Mouse (Mus musculus): ENCODE measurements around the gene N4bp2l2. TPM values are rescaled to one million over a fixed set of nuclear protein-coding genes. Genes with fewer than 3 reads are reported as not detected.
A peak's percentile ranks its signal among the peaks of the same experiment; 100 is the strongest.
"Not testable (repeated sequence)": the region's sequence is repeated elsewhere in the genome, so short reads cannot be mapped to it uniquely, and the experiment has no call there.

Gene N4bp2l2
- 43.0 and 46.0 TPM in 2 replicates for polyA plus RNA-seq (2015; fragmentation: Nextera tagmentation; extraction: Ambion mirVana)

DNA sequence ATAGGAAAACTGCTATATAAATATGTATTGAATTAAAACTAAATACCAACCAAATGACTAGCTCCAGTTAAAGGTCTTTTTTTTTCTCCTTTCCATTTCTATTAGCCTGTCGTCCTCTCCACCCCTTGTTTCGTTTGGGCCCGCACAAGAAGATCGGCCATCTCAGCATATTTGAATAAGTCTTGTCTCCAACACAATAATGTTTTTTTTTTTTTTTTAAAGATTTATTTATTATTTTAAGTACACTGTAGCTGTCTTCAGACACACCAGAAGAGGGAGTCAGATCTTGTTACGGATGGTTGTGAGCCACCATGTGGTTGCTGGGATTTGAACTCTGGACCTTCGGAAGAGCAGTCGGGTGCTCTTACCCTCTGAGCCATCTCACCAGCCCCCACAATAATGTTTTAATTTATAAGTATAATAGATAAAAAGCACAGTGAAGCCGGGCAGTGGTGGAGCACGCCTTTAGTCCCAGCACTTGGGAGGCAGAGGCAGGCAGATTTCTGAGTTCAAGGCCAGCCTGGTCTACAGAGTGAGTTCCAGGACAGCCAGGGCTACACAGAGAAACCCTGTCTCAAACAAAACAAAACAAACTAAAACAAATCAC lies at the start of gene N4bp2l2:
Gene N4bp2l2, minus strand, starts transcription at position 51 of the 607 bp plus-strand sequence.
- peaks cover 13% of the 10 kb centered on the region for H3K4me1 ChIP-seq
- H3K9me3 ChIP-seq; ATAC-seq (ENCODE audit: insufficient number of reproducible peaks, insufficient read depth, low FRiP score, low TSS enrichment, low read depth); H3K27me3 ChIP-seq: not testable (repeated sequence)
- H3K9ac ChIP-seq: peak within 1 kb of the TSS; percentile 97
- peak within 1 kb of the TSS; percentile 90 for H3K4me3 ChIP-seq
- WGBS: 78% methylated on average over 9 of the region's 9 CpGs
- H3K36me3 ChIP-seq: peaks cover 16% of the 10 kb centered on the region
- peak within 1 kb of the TSS; percentile 99 for H3K27ac ChIP-seq
- peak within 1 kb of the TSS; percentile 76 for H3K4me2 ChIP-seq

DNA sequence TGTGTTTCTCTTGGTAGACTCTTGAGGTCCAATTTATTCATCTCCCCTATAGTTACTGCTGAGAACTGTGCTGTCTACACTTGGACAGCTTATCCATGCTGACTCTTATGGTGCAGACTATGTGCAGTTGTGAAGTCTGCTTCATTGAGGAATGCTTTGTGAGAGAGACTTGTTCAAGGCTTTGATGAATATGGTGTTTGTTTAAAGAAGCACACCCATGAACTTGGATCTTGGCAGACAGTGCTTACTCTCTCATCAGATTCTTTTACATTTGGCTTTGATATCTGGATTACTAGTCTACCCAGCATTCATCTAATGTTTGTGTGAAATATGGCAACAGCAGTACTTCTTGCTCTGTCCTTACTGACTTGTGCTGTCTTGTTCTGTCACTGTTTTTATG lies 47.4 kb upstream of the N4bp2l2 start:
- Histone ChIP-seq H3K27me3 (no peaks in the 10 kb centered on the region), H3K9me3 (no peaks in the 10 kb centered on the region), H3K4me3 (no peak overlapping the region), H3K9ac (no peak overlapping the region), H3K4me1 (peaks cover 10% of the 10 kb centered on the region), H3K4me2 (no peak overlapping the region), H3K36me3 (0 out of 2 replicates have a peak, but pooled peaks cover 2% of the 10 kb centered on the region), H3K27ac (no peak overlapping the region)
- ATAC-seq (ENCODE audit: insufficient number of reproducible peaks, insufficient read depth, low FRiP score, low TSS enrichment, low read depth): no peak

DNA sequence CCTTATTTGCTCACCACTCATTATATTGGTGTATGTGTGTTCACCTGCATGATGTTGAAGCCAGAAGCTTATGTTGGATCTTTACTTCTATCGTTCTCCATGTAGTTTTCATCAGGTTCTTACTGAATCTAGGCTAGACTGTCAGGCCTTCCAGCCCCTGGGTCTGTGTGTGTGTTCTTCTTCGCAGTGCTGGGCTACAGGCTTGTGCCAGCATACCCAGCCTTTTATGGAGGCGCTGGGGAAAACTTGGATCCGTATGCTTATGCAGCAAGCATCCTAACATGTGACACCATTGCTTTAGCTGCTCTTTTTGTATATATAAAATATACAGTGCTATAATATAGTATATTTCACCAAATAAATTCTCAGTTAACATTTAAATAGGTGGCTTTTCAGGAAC lies 45.5 kb upstream of the N4bp2l2 start:
- Histone ChIP-seq H3K4me1 (peaks cover 10% of the 10 kb centered on the region; the same call in 1 of the 2 replicates), H3K36me3 (0 out of 2 replicates have a peak, but pooled peaks cover 3% of the 10 kb centered on the region), H3K9ac (no peak overlapping the region), H3K4me3 (no peak overlapping the region), H3K27me3 (no peaks in the 10 kb centered on the region), H3K4me2 (no peak overlapping the region), H3K9me3 (no peaks in the 10 kb centered on the region), H3K27ac (no peak overlapping the region)
- no peak for ATAC-seq (ENCODE audit: insufficient number of reproducible peaks, insufficient read depth, low FRiP score, low TSS enrichment, low read depth)
- WGBS: 93% methylated on average over 4 of the region's 4 CpGs

DNA sequence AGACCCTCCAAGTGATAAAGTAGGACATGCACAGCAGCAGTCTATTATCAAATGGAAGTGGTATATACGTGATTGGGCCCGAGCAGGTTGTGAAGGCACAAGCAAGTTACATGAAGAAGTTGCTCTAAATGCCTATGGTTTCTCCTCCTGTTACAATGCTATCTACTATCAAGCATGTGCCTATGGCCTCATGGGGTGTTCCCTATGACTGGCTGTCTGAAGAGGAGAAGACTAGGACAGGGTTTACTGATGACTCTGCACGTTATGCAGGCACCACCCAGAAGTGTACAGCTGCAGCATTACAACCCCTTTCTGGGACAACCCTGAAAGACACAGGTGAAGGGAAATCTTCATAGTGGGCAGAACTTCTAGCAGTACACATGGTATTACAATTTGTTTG lies 41.2 kb upstream of the N4bp2l2 start:
- H3K36me3 ChIP-seq; H3K27me3 ChIP-seq; H3K9me3 ChIP-seq; H3K27ac ChIP-seq; H3K4me2 ChIP-seq; ATAC-seq (ENCODE audit: insufficient number of reproducible peaks, insufficient read depth, low FRiP score, low TSS enrichment, low read depth); H3K9ac ChIP-seq; H3K4me3 ChIP-seq: not testable (repeated sequence)
- 94% methylated on average over 3 of the region's 3 CpGs for WGBS
- peaks cover 10% of the 10 kb centered on the region; the same call in 1 of the 2 replicates for H3K4me1 ChIP-seq

GRCm38 (mm10) chr5:150706651-150707050 lies 40.7 kb upstream of the N4bp2l2 start:
- H3K36me3 ChIP-seq; H3K27me3 ChIP-seq; H3K4me3 ChIP-seq; H3K9me3 ChIP-seq; H3K4me2 ChIP-seq; H3K9ac ChIP-seq; H3K27ac ChIP-seq; ATAC-seq (ENCODE audit: insufficient number of reproducible peaks, insufficient read depth, low FRiP score, low TSS enrichment, low read depth): not testable (repeated sequence)
- H3K4me1 ChIP-seq: peaks cover 10% of the 10 kb centered on the region; the same call in 1 of the 2 replicates
- WGBS: 85% methylated on average over 1 of the region's 1 CpGs

DNA sequence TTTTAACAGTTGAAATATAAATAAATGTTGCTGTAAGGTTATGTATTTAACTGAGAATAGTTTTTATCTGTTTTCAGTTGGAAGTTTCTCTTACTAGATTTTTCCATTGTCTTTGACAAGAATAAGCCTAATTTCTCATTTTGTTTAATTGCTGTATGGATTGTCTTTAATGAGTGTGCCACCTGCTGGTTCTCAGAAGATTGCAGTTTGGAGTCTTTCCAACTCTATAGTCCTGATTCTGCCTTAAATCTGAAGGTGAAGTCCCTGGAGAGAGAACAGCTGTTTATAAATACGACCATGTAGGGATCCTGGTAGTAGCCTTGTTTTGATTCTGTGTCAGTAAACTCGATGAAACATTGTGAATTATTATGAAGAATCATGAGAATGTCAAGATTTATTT lies 36.7 kb upstream of the N4bp2l2 start:
- Histone ChIP-seq H3K9ac (no peak overlapping the region), H3K36me3 (peaks cover 14% of the 10 kb centered on the region), H3K4me1 (no peaks in the 10 kb centered on the region), H3K4me2 (no peak overlapping the region), H3K4me3 (no peak overlapping the region), H3K27me3 (no peaks in the 10 kb centered on the region), H3K9me3 (no peaks in the 10 kb centered on the region), H3K27ac (no peak overlapping the region)
- 69% methylated on average over 2 of the region's 2 CpGs for WGBS
- ATAC-seq (ENCODE audit: insufficient number of reproducible peaks, insufficient read depth, low FRiP score, low TSS enrichment, low read depth): no peak

DNA sequence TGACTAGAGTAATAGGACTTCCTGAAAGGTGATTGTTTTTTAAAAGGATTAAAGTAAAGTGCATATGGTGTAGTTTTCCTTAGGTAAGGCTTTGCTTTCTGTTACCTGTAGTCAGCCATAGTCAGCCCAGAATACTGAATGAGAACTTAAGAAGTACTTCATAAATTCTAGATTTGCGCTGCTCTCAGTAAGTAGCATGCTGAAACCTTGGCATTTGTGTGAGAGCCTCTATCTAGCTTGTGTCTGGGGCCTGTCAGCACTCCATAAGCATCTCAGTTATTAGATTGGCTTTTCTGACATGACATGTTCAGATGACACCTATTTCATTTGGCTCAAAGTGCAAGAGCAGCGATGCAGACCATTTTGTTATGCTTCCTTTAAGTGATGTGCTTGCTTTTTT lies 27.3 kb upstream of the N4bp2l2 start:
- ATAC-seq (ENCODE audit: insufficient number of reproducible peaks, insufficient read depth, low FRiP score, low TSS enrichment, low read depth): no peak
- 0 out of 2 replicates have a peak, but pooled peaks cover 4% of the 10 kb centered on the region for H3K4me1 ChIP-seq
- no peak overlapping the region for H3K9ac ChIP-seq
- H3K27me3 ChIP-seq: no peaks in the 10 kb centered on the region
- no peaks in the 10 kb centered on the region; the same call in 1 of the 2 replicates for H3K9me3 ChIP-seq
- no peak overlapping the region for H3K4me3 ChIP-seq
- 89% methylated on average over 2 of the region's 2 CpGs for WGBS
- H3K27ac ChIP-seq: no peak overlapping the region
- H3K4me2 ChIP-seq: no peak overlapping the region
- H3K36me3 ChIP-seq: peaks cover 26% of the 10 kb centered on the region

DNA sequence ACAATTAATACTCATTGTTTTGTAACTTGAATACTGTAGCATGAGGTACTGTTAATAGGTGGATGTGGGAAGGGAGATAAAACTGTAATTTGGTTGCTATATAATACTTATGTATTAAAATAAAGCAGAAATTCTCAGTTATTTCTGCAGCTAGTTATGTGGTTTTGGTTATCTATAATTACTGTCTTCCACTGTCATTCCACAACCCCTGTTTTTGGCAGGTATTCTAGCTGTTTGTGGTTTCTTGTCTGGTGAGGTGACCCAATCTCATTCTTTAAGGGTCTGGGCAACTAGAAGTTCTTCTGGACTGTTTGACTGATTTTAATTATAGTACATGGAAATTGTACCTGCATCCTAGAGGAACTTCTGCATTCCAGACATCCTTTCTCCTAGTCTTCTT lies 24.7 kb upstream of the N4bp2l2 start:
- Histone ChIP-seq H3K9ac (no peak overlapping the region), H3K9me3 (no peaks in the 10 kb centered on the region; the same call in 1 of the 2 replicates), H3K27ac (no peak overlapping the region), H3K4me1 (0 out of 2 replicates have a peak, but pooled peaks cover 4% of the 10 kb centered on the region), H3K36me3 (peaks cover 7% of the 10 kb centered on the region), H3K4me2 (no peak overlapping the region), H3K4me3 (no peak overlapping the region), H3K27me3 (no peaks in the 10 kb centered on the region)
- ATAC-seq (ENCODE audit: insufficient number of reproducible peaks, insufficient read depth, low FRiP score, low TSS enrichment, low read depth): no peak

DNA sequence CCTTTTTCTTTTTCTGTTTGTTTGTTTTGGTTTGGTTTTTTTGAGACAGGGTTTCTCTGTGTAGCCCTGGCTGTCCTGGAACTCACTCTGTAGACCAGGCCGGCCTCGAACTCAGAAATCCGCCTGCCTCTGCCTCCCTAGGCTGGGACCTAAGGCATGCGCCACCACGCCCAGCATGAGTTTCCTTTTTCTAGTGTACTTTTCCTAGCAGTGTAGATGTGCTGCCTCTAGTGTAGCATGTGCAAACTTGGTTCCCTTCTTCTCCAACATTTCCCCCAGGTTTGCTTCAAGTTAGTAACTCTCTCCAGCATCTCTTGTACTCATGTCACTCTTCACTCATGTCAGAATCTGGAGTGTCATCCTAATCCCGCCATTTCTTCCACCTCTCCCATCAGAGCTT lies 16.9 kb upstream of the N4bp2l2 start:
- not testable (repeated sequence) for H3K36me3 ChIP-seq; H3K9me3 ChIP-seq; H3K9ac ChIP-seq; H3K27me3 ChIP-seq; H3K4me3 ChIP-seq; H3K27ac ChIP-seq; H3K4me1 ChIP-seq; H3K4me2 ChIP-seq; ATAC-seq (ENCODE audit: insufficient number of reproducible peaks, insufficient read depth, low FRiP score, low TSS enrichment, low read depth)
- WGBS: 93% methylated on average over 6 of the region's 6 CpGs

DNA sequence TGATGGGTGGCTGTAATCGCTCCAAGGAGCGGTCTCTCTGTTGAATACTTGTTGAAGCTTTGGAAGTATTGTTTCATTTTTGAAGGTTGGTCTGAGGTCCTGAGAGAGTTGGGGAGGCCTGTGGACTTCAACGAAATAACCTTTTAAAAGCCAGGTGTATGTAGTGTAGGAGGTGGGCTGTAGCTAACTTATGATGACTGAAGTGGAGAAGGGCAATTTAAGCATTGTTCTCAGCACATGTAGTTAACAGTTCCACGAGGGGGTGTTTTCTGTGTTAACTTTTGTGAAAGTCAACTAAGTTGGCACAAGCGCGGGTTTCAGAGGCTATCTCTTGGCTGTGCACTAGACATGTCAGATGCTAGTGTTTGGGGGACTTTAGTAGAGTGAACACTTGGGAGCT lies 8.9 kb upstream of the N4bp2l2 start:
- no peaks in the 10 kb centered on the region for H3K9me3 ChIP-seq
- H3K27me3 ChIP-seq: no peaks in the 10 kb centered on the region
- 61% methylated on average over 6 of the region's 6 CpGs for WGBS
- H3K4me1 ChIP-seq: peaks cover 6% of the 10 kb centered on the region
- peak overlapping the region; percentile 87 for H3K4me3 ChIP-seq
- H3K9ac ChIP-seq: peak overlapping the region; percentile 94
- H3K27ac ChIP-seq: no peak overlapping the region
- peak overlapping the region; percentile 65 for H3K4me2 ChIP-seq
- no peak for ATAC-seq (ENCODE audit: insufficient number of reproducible peaks, insufficient read depth, low FRiP score, low TSS enrichment, low read depth)
- 0 out of 2 replicates have a peak, but pooled peaks cover 3% of the 10 kb centered on the region for H3K36me3 ChIP-seq

- Histone ChIP-seq H3K36me3 (0 out of 2 replicates have a peak, but pooled peaks cover 2% of the 10 kb centered on the region), H3K4me2 (peak overlapping the region; percentile 65), H3K27me3 (no peaks in the 10 kb centered on the region), H3K27ac (peak overlapping the region; percentile 97), H3K9ac (peak overlapping the region; percentile 94), H3K9me3 (no peaks in the 10 kb centered on the region), H3K4me3 (peak overlapping the region; percentile 87), H3K4me1 (peaks cover 6% of the 10 kb centered on the region)
- WGBS: 1% methylated on average over 41 of the region's 91 CpGs
- peak; percentile 43 for ATAC-seq (ENCODE audit: insufficient number of reproducible peaks, insufficient read depth, low FRiP score, low TSS enrichment, low read depth)
These were observed 8.1 kb upstream of the N4bp2l2 start for GRCm38 (mm10) chr5:150673880-150674621.
